Mouse (Mus musculus): ENCODE results near the gene Ctdspl. TPM values are rescaled to one million over a fixed set of nuclear protein-coding genes. Genes with fewer than 3 reads are reported as not detected.

Gene Ctdspl
- polyA plus RNA-seq, 2 experiments, result 2.3 to 3.6 TPM

- Histone ChIP-seq H3K4me2 (ENCODE audit: low read depth) (peak overlapping the region; percentile 4), H3K9me3 (ENCODE audit: control insufficient read depth, low read length) (no peaks in the 10 kb centered on the region), H3K9ac (replicated peaks) (no peak overlapping the region), H3K27ac (no peak overlapping the region), H3K36me3 (replicated peaks; ENCODE audit: control insufficient read depth, insufficient read depth, low read depth) (no peaks in the 10 kb centered on the region), H3K4me3 (ENCODE audit: insufficient read depth in 1 of 2, low read depth in 2 of 2, low read length in 2 of 2) (no peak overlapping the region), H3K27me3 (ENCODE audit: control insufficient read depth, insufficient read depth, low read length) (no peaks in the 10 kb centered on the region), H3K4me1 (replicated peaks; ENCODE audit: control insufficient read depth in 2 of 2, insufficient read depth in 2 of 2, low read length in 1 of 2) (peaks cover 5 to 14% of the 10 kb centered on the region in 2 experiments; a peak in 3 of 4 replicates)
- WGBS (ENCODE audit: insufficient replicate concordance), result 55% methylated on average over 7 of the region's 7 CpGs
- no peak for TF ChIP-seq CTCF (IDR thresholded peaks at IDR 0.05; ENCODE audit: low read depth)
- TF ChIP-seq EP300 (IDR thresholded peaks at IDR 0.05; ENCODE audit: low read depth), result no peak
- DNase-seq (ENCODE audit: low read depth in 3 of 3, low spot score in 3 of 3) (no peak), ATAC-seq (ENCODE audit: insufficient read depth) (no peak)
Measured at GRCm38 (mm10) chr9:118928656-118929055, 2.4 kb downstream of the Ctdspl start.

GRCm38 (mm10) chr9:118930611-118931010, 4.4 kb downstream of the Ctdspl start:
- ATAC-seq (ENCODE audit: insufficient read depth) (no peak), DNase-seq (ENCODE audit: low read depth in 3 of 3, low spot score in 3 of 3) (no peak)
- no peak overlapping the region for H3K4me2 ChIP-seq (ENCODE audit: low read depth)
- H3K9ac ChIP-seq (replicated peaks), result no peak overlapping the region
- H3K36me3 ChIP-seq (replicated peaks; ENCODE audit: control insufficient read depth, insufficient read depth, low read depth), result no peaks in the 10 kb centered on the region
- H3K27me3 ChIP-seq (ENCODE audit: control insufficient read depth, insufficient read depth, low read length), result no peaks in the 10 kb centered on the region
- H3K4me3 ChIP-seq (ENCODE audit: insufficient read depth in 1 of 2, low read depth in 2 of 2, low read length in 2 of 2), result no peak overlapping the region
- TF ChIP-seq EP300 (IDR thresholded peaks at IDR 0.05; ENCODE audit: low read depth), result no peak
- TF ChIP-seq CTCF (IDR thresholded peaks at IDR 0.05; ENCODE audit: low read depth), result no peak
- H3K9me3 ChIP-seq (ENCODE audit: control insufficient read depth, low read length), result no peaks in the 10 kb centered on the region
- no peak overlapping the region for H3K27ac ChIP-seq
- H3K4me1 ChIP-seq (replicated peaks; ENCODE audit: control insufficient read depth in 2 of 2, insufficient read depth in 2 of 2, low read length in 1 of 2), result peaks cover 4 to 10% of the 10 kb centered on the region in 2 experiments; a peak in 3 of 4 replicates
- WGBS (ENCODE audit: insufficient replicate concordance), result 67% methylated on average over 9 of the region's 9 CpGs

GRCm38 (mm10) chr9:118933800-118934199, 7.5 kb downstream of the Ctdspl start:
- Histone ChIP-seq H3K9me3 (ENCODE audit: control insufficient read depth, low read length) (no peaks in the 10 kb centered on the region), H3K4me3 (ENCODE audit: insufficient read depth in 1 of 2, low read depth in 2 of 2, low read length in 2 of 2) (no peak overlapping the region), H3K9ac (replicated peaks) (no peak overlapping the region), H3K27me3 (ENCODE audit: control insufficient read depth, insufficient read depth, low read length) (no peaks in the 10 kb centered on the region), H3K4me1 (replicated peaks; ENCODE audit: control insufficient read depth in 2 of 2, insufficient read depth in 2 of 2, low read length in 1 of 2) (no peaks in the 10 kb centered on the region), H3K4me2 (ENCODE audit: low read depth) (no peak overlapping the region), H3K27ac (no peak overlapping the region), H3K36me3 (replicated peaks; ENCODE audit: control insufficient read depth, insufficient read depth, low read depth) (no peaks in the 10 kb centered on the region)
- DNase-seq (ENCODE audit: low read depth in 3 of 3, low spot score in 3 of 3) (no peak), ATAC-seq (ENCODE audit: insufficient read depth) (no peak)
- TF ChIP-seq EP300 (IDR thresholded peaks at IDR 0.05; ENCODE audit: low read depth) (no peak), CTCF (IDR thresholded peaks at IDR 0.05; ENCODE audit: low read depth) (0 out of 2 replicates have a peak, but pooled peaks have one; percentile 12)
- 77% methylated on average over 9 of the region's 9 CpGs for WGBS (ENCODE audit: insufficient replicate concordance)

- H3K4me2 ChIP-seq (ENCODE audit: low read depth), result no peak overlapping the region
- DNase-seq (ENCODE audit: low read depth in 3 of 3, low spot score in 3 of 3) (no peak), ATAC-seq (ENCODE audit: insufficient read depth) (no peak)
- H3K9me3 ChIP-seq (ENCODE audit: control insufficient read depth, low read length), result no peaks in the 10 kb centered on the region
- no peaks in the 10 kb centered on the region for H3K4me1 ChIP-seq (replicated peaks; ENCODE audit: control insufficient read depth in 2 of 2, insufficient read depth in 2 of 2, low read length in 1 of 2)
- WGBS (ENCODE audit: insufficient replicate concordance), result 76% methylated on average over 12 of the region's 12 CpGs
- H3K9ac ChIP-seq (replicated peaks), result no peak overlapping the region
- no peak overlapping the region for H3K4me3 ChIP-seq (ENCODE audit: insufficient read depth in 1 of 2, low read depth in 2 of 2, low read length in 2 of 2)
- H3K27me3 ChIP-seq (ENCODE audit: control insufficient read depth, insufficient read depth, low read length), result no peaks in the 10 kb centered on the region
- no peak overlapping the region for H3K27ac ChIP-seq
- H3K36me3 ChIP-seq (replicated peaks; ENCODE audit: control insufficient read depth, insufficient read depth, low read depth), result no peaks in the 10 kb centered on the region
- TF ChIP-seq CTCF (IDR thresholded peaks at IDR 0.05; ENCODE audit: low read depth) (no peak), EP300 (IDR thresholded peaks at IDR 0.05; ENCODE audit: low read depth) (no peak)
Measured at GRCm38 (mm10) chr9:118934319-118934718, 8.1 kb downstream of the Ctdspl start.

GRCm38 (mm10) chr9:118935098-118935497, 8.8 kb downstream of the Ctdspl start:
- no peak for ATAC-seq (ENCODE audit: insufficient read depth)
- TF ChIP-seq EP300 (IDR thresholded peaks at IDR 0.05; ENCODE audit: low read depth), result no peak
- no peak for TF ChIP-seq CTCF (IDR thresholded peaks at IDR 0.05; ENCODE audit: low read depth)

More at GRCm38 (mm10) chr9:118935098-118935497, 8.8 kb downstream of the Ctdspl start:
- no peak overlapping the region for H3K9ac ChIP-seq (replicated peaks)
- no peak overlapping the region for H3K4me2 ChIP-seq (ENCODE audit: low read depth)
- no peaks in the 10 kb centered on the region for H3K9me3 ChIP-seq (ENCODE audit: control insufficient read depth, low read length)
- no peak overlapping the region for H3K27ac ChIP-seq
- H3K27me3 ChIP-seq (ENCODE audit: control insufficient read depth, insufficient read depth, low read length), result no peaks in the 10 kb centered on the region
- 64% methylated on average over 13 of the region's 13 CpGs for WGBS (ENCODE audit: insufficient replicate concordance)
- no peak overlapping the region for H3K4me3 ChIP-seq (ENCODE audit: insufficient read depth in 1 of 2, low read depth in 2 of 2, low read length in 2 of 2)
- no peak for DNase-seq (ENCODE audit: low read depth in 3 of 3, low spot score in 3 of 3)
- no peaks in the 10 kb centered on the region for H3K36me3 ChIP-seq (replicated peaks; ENCODE audit: control insufficient read depth, insufficient read depth, low read depth)
- H3K4me1 ChIP-seq (replicated peaks; ENCODE audit: control insufficient read depth in 2 of 2, insufficient read depth in 2 of 2, low read length in 1 of 2), result peaks cover 0 to 3% of the 10 kb centered on the region in 2 experiments; a peak in 1 of 4 replicates
